Mouse (Mus musculus): ENCODE measurements around the gene Zfand3.

Gene Zfand3

DNA sequence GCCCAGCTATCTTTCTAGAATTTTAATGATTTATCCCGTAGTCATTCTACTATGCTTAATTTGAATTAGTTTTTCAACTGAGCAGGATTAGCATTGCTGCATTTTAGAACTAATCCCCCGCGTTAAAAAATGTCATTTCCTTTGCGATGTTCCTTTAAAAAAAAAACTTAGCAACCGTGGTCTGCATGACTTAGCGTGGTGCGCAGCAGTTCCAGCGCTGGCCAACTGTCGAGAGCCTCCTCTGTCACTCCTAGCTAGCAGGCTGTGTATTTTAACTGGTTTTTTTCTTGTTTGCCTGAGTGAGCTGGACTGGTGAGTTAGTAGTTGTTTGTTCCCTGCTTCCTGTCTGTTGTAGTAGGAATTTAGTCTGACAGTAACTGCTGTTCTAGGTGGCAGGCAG is 48.9 kb downstream of the Zfand3 start:
- DNase-seq (ENCODE audit: low read depth), result no peak

DNA sequence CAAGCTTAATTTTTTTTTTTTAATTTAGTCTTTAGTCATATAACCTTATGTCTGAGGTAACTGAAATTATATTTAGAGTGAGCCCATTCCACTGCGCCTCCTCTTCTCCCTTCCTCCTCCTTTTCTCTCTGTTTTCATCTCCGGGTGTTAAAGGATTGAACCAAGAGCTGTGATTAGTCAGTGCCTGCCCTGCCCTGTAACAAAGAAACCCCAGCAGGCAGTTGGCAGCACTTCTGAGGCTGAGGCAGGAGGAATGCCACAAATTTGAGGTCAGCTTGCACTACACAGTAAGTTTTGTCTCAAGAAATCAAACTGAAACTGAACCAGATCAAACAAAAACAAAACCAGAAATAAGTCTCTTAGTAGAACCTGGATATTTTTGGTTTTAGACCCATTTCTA is 49.3 kb downstream of the Zfand3 start:
- peak; percentile 51 for DNase-seq (ENCODE audit: low read depth)

DNA sequence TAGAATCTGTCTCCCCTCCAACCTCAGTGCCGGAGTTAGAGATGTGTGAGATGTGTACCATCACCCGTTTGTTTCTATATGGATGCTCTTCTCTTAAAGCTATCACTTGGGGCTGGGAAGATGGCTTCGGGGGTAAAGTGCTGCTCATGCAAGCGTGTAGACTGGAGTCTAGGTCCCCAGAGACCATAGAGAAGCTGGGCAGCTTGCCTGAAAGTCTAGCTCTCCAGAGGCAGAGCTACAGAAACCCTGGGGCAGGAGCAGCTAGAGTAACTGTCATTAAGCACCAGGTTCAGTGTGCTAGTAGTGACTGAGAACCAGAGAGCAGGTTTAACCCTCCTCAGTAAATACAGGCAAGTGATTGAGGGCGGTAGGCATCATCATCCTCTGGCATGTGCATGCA is 51.7 kb downstream of the Zfand3 start:
- DNase-seq (ENCODE audit: low read depth), result no peak

DNA sequence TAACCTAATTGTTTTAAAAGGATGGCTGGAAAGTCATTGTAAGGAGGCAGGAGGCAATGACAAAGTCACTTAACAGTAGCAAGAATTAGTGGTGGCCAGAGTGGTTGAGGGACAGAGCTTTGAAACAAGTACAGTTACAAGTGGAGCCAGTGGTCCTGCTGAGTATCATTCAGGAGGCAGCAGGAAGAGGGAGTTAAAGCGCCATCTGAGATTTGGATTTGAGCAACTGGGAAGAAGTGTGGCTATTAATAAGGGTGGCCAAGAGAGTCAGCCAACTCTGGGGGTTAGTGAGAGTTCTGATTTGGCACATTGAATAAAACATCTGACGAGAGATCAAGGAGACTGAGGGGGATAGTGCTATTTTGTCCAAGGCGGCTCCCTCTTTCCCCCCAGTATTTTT is 54.1 kb downstream of the Zfand3 start:
- DNase-seq (ENCODE audit: low read depth), result no peak

DNA sequence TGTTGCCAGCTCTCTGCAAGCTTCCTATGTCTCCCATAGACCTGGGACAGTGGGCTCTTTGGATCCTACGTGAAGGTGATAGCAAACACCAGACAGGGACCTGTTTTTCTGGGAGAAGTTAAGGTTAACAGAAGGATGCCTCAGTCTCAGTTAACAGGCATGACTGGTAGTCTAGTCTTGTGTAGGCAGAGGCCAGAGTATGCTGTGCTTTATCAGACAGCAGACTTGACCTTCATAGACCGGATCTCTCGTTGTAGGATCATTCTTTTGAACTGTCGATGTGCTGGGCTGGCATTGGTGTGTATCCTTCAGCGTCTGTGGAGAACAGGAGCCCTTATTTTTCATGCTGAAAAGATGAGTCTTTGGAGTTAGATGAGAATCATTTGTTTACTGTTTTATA is 54.5 kb downstream of the Zfand3 start:
- no peak for DNase-seq (ENCODE audit: low read depth)

DNA sequence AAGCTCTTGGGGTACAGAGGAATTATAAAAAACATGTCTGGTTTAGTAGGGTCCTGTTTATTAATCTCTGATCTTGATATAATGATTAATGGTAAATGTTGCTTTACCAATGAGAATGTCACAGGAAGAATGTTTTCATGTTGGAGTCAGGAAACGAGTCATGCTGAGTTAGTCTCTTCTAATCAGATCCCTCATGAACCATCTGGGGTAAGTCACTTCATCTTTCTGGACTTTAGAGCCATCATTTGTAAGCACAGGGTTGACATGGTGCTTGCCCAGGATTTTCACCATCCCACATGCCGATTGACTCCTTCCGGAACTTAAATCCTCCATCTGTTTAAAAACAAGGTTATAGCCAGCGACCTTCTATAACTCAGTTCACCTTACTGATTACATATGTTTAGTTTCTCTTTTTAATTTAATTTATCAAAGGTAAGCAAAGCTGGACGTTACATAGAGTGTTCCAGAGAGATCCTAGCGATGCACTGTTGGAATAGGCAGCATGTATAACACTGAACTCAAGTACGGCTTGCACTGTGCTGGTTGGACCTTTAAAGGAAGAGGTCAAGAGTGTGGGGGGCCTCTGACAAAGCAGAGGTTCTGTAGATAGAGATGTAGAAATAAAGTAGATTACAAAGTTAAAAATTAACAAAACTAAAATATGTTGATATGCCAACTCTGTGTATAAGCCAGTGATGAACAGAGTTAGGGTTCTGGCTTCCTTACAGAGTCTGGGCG is 56.7 kb downstream of the Zfand3 start:
- no peak for DNase-seq (ENCODE audit: low read depth)

DNA sequence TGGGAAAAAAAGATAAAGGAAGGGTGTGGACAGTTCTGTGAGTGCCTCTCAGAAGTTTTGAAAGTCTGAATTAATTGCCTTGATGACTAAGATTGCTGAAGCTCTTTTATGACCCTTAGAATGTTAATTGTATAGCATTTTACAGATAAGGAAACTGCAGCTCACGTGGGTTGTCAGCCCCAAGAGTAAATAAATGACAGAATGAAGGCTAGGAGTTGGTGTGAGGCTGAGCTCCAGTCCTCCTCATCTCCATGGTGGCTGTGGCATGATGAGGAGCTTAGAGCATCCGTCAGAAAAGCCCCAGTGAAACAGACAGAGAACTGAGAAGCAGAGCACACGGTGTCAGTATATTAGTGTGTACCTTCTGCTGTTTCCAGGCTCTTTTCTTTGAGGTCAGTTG is 59.3 kb downstream of the Zfand3 start:
- no peak for DNase-seq (ENCODE audit: low read depth)

DNA sequence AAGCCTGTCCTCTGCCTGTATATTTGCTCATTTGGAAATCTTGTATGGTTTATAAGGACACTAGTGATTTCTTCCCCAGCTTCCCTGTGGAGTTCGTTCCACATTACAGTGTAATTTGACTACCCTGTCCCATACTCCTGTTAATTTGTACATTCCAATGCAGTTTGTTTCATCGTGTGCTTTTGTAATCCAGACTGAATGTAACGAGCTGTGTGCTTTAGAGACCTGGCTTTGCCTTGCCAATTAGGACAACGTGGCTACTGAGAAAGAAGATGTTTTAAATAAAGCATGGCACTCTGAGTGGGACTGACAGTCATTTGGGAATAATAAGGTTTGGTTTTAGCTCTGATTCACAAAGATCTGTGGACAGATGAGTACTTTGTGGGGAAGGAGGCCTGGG is 60.2 kb downstream of the Zfand3 start:
- no peak for DNase-seq (ENCODE audit: low read depth)

DNA sequence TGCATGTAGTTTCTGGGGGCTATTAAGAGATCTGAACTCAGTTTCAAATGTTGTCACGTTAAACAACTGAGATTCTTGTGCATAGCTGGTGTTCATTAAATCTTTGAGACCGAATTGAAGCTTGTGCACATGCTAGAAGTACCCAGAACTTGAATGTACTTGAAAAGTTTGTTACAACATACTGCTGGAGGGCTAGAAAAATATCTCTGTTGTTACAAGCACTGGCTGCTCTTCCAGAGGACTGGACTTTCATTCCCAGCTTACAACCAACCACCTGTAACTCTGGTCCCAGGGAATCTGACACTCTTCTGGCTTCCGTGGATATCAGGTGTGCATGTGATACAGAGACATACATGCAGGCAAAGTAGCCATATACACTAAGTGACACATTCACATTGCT is 65.2 kb downstream of the Zfand3 start:
- no peak for DNase-seq (ENCODE audit: low read depth)

DNA sequence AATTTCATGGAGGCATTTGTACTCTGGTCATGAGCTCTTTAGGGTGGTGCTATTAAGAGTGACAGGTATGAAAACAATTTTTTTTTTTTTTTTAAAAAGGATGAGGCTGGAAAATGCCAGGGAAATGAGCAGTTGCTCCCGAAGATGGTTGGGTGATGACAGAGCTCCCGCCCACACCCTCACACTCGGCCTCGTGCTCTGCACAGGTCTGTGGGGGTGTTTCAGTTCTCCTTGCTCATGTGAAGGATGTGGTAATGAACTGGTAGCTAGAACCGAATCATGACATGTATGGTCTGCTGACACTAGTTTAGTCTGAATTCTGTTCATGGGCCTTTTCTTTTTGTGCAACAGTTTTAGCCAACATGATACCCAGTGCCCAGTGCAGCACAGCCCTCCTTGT is 66.1 kb downstream of the Zfand3 start:
- DNase-seq (ENCODE audit: low read depth), result no peak

DNA sequence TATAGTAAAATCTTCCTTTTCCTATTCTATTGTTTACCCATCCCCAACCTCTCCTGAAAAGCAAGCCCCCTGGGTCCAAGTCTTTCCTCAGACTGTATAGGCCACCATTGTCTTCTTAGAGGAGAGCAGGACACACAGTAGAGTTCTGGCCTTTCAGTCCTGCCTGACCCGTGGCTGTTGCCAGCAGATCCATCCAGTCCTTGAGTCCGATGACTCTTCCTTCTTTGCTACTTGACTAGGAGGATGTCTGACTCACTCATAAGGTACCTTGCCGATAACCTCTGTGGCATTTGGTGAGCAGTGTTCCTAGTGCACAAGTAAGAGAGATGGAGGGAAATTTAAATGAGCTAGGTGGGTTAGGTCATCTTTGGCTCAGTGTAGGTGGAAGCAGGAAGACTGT is 68.1 kb downstream of the Zfand3 start:
- no peak for DNase-seq (ENCODE audit: low read depth)

DNA sequence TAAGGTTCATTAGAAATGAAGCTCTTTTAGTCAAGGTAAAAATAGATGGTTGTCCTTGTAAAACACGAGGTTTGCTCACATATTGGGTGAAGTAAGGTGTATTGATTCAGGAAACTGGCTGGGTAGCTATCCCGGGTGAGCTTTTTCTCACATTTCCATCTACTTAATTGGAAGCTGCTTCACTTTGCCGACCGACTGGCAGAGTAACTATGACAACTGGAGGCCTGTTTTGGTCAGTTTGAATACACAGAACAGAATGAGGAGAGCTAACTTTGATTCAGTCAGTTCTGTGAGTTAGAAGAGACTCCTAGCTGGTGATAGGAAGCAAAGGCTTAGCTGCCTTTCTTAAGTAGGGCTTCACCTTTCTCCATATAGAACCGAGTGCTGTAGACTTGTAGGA is 71.4 kb downstream of the Zfand3 start:
- DNase-seq (ENCODE audit: low read depth), result no peak

DNA sequence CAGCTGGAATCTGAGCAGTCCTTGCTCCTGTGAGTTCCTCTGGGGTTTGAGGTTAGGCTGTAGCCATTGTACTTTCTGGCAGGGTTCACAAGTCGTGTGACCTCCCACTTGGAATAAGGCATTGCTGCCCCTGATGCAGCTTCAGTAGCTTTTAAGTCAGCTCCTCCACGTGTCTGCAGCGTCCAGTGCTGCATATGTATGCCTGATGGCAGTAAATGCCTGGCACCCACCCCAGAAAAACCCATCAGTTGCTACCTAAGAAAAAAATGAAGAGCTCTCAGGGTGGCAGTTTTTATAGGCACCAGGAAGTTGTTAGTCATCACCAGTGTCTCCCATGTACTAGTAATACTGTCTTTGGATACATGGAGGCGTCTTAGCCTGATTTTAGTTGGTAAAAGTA is 79.5 kb downstream of the Zfand3 start:
- DNase-seq (ENCODE audit: low read depth), result no peak

DNA sequence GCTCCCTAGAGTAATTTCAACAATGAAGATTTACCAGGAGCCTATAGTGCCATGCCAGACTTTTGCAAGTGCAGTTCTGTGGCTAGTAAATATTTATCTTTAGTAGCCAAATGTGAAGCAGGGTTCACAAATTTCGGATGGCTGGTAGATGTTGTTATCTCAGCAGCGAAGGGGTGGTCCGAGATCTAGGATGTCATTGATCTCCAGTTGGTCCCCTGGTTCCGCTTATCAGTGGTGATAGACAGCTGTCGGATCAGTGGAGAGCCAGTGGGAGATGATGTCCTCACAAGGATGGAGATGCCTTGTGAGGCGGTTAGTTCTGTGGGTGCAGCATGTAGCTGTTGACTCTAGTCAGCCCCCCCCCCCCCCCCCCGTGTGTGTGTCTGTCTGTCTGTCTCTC is 82.2 kb downstream of the Zfand3 start:
- no peak for DNase-seq (ENCODE audit: low read depth)

DNA sequence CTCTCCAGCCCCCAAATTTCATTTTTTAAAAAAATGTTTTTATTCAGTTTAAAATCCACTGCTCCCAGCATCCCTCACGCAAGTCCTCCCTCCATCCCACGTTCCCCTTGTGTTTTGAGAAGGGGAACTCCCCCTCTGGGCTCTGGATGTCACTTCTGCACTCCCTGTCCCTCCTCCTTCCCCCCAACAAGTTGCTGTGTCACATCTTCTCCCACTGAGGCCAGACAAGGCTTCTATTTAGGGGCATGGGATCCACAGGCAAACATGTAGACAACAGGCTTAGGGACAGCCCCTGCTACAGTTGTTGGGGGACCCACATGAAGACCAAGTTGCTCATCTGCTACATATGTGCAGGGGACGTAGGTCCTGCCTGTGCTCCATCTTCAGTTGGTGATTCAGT is 83.9 kb downstream of the Zfand3 start:
- no peak for DNase-seq (ENCODE audit: low read depth)

DNA sequence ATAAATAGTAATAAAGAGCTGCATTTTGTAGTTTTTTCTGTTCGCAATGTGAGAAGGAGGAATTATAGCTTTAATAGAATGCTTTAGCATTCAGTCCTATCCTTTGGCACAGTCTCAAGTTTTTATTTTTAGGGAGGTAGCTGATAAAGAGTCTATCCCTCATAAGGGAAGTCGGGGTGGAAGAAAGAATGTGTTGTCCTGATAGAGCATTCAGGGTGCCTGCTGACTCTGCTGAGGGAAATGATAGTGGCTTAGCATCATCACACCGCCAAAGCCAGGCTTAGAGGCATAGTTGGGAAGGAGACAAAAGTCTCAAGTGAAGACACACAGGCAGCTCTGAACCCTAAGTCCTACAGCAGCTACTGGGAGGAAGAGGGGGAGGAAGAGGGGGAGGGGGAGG is 85.9 kb downstream of the Zfand3 start:
- no peak for DNase-seq (ENCODE audit: low read depth)

DNA sequence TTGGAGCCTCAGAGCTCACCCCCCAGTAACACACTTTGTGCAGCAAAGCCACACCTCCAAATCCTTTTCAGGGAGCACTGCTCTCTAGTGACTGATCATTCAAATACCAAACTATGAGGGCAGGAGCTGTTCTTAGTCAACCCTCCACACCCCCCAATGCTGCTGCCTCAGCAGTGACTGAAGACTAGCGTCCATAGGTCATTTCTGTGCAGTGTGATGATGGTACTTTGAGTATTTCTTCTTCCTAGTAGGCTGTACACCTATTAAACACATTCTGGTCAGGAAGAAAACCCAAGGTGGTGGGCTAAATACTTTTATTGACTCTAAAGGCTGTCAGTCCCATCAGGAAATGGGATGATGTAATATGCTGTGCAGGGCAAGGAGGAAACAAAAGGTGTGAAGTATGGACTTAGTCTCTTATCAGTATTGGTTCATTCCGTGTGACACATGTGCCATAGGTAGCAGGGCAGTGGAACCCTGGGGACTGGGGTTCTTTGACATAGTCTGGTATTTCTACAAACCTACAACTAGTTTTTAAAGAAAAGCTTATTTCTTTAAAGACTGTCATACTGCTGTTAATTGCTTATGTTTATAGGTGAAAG is 88.7 kb downstream of the Zfand3 start:
- no peak for DNase-seq (ENCODE audit: low read depth)

DNA sequence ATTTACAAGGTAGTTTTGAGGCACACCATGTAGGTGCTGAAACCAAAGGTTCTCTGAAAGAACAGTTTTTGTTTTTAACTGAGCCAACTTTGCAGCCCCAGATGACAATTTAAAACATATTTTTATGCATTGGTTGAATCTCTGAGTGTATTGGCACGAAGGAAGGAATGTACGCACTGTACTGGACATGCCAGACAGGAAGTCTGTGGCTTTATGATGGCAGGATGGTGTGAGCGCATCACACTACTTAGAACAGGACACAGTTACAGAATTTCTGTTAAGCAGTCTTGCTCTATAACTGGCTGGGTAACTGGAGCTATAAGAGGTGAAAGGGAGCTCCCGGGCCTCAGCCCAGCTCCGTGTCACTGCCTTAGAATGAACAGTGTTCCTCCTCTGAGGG is 92.6 kb downstream of the Zfand3 start:
- no peak for DNase-seq (ENCODE audit: low read depth)

DNA sequence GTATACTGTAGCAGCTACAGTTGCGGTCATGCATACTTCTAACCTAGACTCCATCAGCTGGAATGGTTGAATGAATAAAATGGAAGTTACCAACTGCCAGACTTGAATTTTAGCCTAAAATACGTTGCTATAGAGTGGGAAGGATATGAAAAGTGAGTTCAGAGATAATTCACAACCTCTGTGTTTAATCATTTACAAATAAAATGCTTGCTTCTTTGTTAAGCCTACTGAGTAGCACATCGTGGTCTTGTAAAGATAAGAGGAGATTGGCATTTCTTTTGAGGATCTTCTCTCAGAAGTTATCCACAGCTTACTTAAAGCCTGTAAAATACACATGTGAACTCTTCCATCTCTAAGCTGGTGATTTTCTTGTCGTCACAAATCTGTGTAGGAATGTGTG is 93.1 kb downstream of the Zfand3 start:
- DNase-seq (ENCODE audit: low read depth), result no peak

DNA sequence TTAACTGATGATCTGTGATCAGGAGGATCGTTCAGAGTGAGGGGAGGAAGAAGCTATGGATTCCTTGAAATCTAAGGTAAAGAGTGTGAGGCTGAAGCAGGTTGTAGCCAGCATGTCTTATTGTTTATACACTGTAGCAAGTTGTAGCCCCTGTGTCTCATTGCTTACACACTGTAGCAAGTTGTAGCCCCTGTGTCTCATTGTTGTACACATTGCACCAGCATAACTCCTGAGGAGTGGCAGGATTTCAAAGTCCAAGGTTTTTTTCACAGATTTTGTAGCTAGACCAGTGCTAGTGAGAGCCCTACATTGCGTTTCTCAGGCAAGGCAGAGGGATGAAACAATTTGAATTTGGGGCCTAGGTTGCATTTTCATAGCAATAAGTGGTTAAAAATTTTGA is 95.1 kb downstream of the Zfand3 start:
- no peak for DNase-seq (ENCODE audit: low read depth)

DNA sequence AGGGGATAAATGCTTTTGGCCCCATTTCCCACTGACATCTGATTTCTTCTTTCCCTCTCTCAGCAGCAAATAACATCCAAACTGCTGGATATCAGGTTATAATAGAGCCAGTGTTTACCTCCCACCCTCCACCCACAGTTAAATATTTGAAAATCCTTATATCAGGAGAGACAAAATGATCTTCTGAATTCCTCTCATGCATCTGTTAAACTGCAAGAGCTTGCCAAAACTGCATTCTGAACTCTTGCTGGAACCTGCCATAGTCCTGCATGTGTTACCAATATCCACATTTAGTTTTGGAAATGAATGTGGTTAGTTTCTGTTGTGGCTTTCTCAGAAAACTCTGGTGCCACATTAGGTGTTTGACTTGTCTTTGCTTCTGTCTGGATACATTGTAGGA is 97.3 kb downstream of the Zfand3 start:
- no peak for DNase-seq (ENCODE audit: low read depth)

DNA sequence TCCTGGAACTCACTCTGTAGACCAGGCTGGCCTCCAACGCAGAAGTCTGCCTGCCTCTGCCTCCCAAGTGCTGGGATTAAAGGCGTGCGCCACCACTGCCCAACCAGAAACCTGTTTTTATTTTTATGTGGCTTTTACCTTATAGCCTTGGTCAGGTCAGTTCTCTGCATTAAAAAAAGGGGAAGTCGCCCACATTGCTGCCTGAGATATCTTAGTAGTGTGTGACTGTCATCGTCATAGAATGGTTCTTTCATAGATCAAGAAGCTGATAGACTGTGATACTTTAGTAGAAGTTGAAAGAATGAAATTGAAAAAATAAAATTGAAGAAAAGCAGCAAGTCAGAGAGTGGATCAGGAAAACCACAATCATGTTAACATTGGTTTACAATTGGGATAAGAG is 98.5 kb downstream of the Zfand3 start:
- DNase-seq (ENCODE audit: low read depth), result no peak

DNA sequence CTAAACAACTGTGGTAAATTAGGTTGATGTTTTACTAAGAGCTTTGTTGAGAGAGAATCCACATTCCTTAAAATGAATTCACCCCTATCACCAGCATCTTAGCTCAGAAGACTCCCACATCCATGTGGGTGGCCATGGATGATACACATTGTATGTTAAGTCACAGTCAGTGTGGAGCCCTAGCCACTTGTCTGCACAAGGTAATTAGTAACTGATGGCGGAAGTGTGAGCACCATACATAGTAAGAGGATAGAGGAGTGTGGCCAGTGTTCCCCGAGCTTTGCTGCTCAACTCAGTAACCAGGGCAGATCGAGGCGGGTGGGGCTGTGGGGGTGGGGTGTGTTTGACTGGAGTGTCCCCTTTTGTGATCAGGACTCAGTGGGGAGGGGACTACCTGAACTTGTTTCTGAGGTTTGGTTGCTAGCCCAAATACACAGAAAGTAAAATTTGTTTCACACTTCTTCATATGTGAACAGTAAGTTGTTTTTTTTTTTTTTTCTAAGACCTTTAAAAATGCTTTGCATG is 99.2 kb downstream of the Zfand3 start:
- DNase-seq (ENCODE audit: low read depth), result no peak

DNA sequence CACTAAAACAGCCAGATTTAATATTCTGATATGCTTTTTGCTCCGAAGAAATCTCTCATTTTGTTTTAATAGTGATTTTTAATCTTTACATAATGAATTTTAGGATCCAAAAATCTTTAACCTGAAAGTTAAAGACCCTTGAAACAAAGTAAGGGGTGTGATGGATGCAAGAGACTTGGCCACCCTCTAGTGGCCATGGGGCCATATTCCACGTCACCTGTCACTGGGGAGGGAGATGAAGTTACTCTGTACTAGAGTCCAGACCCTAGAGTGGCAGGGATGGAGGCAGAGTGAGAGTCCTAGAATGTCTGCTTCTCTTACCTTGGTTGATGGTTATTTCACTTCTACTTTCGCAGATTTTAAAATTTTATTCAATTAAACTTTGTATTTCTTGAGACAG is 100.8 kb downstream of the Zfand3 start:
- DNase-seq (ENCODE audit: low read depth), result no peak

Data from fibroblast of lung, adult 2 months (primary cell).